Mouse (Mus musculus) CD8-positive naive resting alpha-beta T cell, adult 2 months (primary cell): Measurements from ENCODE around the gene Zfp811.
A peak's percentile ranks its signal among the peaks of the same experiment; 100 is the strongest.
"Not testable (repeated sequence)": the region's sequence is repeated elsewhere in the genome, so short reads cannot be mapped to it uniquely, and the experiment has no call there.

ENCODE experiments used
- DNase-seq, 2 experiments: peaks; one replicate each; pipeline ENCODE4 v3.0.0; 2022; ENCODE audit warnings: low read depth in 2 of 2, low spot score in 2 of 2

Zfp811 gene

GRCm38 (mm10) chr17:32809544-32810374 is at the start of gene Zfp811:
Zfp811 (minus strand) TSS chr17:32809931.
- no peak for DNase-seq

DNA sequence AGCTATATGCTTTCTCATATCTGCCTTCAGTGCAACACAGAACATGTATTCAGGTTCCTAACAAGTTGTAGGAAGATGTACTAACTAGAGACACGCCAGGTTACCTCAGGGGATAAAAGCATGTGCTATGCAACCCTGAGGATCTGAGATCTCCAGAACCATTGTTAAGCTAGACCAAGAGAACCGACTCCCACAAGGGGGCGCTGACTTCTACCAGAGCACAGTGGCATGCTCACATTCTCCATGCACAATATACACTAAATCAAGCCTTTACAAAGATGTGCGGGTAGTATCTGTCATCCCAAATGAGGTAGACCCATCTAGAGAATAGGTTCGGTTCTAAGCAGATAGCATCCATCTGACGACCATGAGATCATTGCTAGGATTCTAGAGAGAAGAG is 47.0 kb upstream of the Zfp811 start:
- not testable (repeated sequence) for DNase-seq

DNA sequence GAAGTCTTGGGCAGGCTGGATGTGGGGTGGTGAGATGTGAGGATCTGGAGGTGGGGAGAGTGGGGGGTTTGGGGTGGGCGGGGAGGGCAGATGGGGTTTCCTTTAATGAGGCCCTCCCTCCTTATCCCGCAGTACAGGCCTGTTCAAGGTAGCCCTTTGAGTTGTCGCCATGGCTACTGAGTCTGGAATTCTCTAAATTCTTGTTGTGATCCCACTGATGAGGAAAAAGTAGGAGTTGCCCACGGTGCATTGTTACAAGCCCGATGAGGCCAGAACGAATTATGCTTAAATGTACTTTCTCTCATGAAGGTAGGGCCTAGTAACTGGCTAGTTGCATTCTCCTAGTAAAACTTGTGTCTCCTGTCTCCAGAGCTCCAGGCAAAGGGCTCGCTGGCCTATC is 41.9 kb upstream of the Zfp811 start:
- no peak for DNase-seq

DNA sequence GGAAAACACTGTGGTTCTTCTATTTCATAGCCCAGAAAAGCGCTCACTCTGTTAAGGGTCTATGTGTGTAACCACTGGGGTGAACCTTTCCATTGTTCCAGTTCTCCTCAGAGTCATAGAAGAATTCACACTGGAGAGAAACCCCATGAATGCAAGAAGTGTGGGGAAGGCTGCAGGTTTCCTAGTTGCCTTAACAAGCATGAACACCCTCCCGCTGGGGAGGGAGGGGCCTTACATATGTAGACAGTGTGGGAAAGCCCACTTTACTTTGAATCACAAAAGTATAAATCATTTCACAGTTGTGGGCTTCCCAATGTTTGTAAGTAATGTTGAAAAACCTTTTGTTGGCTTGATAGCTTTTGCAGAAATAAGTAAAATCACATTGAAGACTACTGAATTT is 31.7 kb upstream of the Zfp811 start:
- DNase-seq: no peak

- no peak for DNase-seq
Observed at GRCm38 (mm10) chr17:32839083-32839802, 29.5 kb upstream of the Zfp811 start.

- no peak for DNase-seq
Observed at GRCm38 (mm10) chr17:32830418-32830782, 20.7 kb upstream of the Zfp811 start.

DNA sequence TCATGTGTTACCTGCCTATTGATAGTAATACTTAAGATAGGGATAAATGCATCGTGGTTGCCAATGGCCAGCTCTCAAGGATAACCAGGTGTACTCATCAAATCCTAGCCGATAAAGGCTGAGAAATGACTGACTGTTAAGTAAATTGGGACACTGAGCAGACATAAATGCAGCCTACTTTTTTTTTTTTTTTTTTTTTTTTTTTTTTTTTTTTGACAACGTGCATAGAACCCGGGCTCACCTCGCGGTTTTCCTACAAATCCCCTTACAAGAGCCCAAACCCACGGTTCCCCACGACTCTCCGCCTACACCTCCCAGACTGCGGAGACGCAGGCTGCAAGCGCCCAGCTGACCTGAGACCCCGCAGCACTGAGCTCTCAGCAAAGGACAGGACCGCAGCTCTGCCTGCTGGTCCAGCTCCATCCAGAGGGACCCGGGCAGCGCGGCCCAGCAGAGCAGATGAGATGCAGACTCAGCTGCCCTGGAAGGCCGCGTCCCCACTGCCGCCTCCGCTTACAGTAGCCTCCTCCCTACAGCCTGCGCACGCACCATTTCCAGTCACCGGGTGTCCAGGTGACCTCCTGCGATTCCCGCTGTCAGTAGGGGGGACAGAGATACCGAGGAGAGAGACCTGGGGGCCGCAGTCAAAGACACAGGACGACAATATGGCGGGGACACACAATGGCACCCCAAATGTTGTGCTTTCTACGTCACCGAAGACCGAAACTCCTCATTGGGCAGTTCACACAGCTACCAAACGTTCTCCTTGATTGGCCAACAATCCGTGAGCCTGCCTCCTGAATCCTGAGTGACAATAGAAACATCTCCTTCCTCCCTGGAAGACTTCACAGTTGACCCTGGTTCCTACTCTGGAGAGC is 20.0 kb upstream of the Zfp811 start, which contains the start of gene Zfp799:
Gene Zfp799 (minus strand): TSS at position 722 of the 878 bp plus-strand sequence.
- peak; percentile 54 to 64 for DNase-seq

DNA sequence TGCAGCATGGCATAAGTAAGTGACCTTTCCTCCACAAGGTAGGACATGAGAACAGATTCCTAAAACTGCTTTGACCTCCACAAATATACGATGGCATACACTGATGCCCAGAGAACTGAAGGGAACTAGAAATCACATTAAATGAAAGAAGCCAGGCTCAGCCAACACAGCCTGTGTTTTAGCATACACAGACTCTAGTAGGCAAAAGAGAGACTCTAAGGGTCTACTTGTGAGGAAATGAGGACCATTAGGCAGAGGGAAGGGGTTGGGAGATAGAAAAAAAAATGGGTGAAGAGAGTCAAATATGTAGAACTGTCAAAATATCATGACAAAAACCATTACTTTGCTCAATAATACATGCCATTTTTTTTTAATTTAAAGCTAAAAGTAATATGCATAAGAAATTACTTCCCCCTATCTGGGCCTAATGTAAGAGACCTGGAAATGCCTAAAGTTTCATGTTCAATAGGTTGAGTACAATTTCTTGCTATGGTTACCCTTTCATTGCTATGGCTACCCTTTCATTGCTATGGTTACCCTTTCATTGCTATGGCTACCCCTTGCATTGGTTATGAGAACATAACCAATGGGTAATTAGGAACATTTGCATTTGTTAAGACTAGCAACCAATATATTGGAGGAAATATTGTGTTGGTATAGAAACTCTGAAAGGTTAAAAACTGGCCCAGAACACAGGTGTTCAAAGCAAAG is 6.5 kb upstream of the Zfp811 start:
- DNase-seq: no peak

DNA sequence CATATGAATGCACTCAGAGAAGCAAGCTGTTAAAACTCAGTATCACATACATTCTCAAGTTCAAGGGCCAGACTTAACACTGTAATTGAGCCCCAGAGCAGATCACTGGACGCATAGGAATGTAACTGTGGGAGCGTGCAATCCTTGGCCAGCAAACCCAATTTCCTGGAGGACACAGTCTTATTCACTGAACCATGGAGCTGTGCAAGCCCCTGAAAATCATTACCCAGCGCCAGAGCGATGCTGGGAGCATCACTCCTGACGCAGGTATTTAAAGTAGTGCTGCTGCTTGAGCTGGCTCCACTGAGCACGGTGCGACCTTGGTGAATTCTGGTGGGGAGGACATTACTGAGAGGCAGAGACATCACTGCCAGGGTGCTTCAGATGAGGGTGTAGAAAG is 4.4 kb upstream of the Zfp811 start:
- DNase-seq: no peak

DNA sequence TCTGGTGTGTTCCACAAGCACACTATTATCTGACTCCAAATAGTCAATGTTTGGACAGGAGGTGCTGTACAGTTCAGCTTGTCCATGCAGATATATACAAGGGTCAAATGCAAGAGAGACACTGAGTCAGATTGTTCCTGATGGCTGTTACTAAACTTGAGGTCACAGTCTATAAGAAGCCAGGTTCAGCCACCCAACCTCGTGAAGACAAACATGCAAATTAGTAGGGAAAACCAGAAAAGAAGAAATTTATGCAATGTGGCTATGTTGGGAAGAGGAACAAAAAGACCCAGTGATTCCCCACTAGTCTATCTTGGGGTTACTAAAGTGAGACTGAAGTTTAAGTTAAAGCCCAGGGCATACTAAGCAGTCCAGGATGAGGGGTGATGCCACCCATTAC is 917 bp upstream of the Zfp811 start:
- no peak for DNase-seq

DNA sequence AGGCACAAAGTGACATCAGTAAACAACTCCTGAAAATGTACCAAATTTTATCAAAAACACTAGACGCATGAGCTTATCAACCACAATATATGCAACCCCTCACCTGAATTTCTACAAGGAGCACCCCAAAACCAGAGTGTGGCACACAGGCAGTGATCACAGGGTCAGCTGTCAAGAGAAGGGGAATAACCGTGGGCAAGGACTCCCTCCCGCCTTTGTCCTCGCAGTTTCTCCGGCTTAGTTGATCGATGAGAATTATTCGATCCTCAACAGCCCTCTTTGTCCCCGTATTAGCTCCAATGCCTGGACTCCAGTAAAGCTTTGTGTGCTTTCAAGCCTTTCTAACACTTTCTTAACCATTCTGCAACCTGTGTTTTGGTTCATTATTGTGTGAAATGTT is 810 bp downstream of the Zfp811 start:
- DNase-seq: no peak

- DNase-seq: no peak
Observed at GRCm38 (mm10) chr17:32789244-32789643, 20.5 kb downstream of the Zfp811 start.

GRCm38 (mm10) chr17:32788576-32788975 is 21.2 kb downstream of the Zfp811 start:
- no peak for DNase-seq

- DNase-seq: peak; percentile 73 to 84
Observed at GRCm38 (mm10) chr17:32788094-32788559, 21.6 kb downstream of the Zfp811 start, which contains the start of gene Zfp871. Zfp871 (minus strand) TSS chr17:32788287.

DNA sequence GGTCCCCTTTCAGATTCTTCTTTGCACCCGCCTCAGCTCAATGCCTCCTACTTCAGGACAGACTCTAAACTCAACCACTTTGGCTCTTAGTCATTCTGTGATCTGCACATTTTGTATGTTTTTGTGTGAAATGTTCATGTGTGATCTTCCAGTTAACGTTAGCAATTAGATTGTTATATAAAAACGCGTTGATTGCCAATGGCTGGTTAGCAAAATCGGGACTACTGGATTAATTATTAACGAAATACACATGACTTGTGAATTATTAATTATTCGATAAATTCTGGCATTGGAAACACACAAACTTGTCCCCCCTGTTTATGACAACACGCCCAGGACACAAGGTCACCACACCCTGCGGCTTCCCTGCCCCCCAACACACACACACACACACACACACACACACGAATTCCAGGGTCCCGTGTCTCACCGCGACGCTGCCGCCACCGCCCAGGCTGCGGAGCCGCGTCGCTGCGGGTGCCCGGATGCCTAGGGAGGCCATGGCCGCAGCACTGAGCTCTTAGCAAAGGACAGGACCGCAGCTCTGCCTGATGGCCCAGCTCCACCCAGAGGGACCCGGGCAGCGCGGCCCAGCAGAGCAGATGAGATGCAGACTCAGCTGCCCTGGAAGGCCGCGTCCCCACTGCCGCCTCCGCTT is 22.2 kb downstream of the Zfp811 start:
- DNase-seq: peak in 1 of 2 experiments; percentile 35

DNA sequence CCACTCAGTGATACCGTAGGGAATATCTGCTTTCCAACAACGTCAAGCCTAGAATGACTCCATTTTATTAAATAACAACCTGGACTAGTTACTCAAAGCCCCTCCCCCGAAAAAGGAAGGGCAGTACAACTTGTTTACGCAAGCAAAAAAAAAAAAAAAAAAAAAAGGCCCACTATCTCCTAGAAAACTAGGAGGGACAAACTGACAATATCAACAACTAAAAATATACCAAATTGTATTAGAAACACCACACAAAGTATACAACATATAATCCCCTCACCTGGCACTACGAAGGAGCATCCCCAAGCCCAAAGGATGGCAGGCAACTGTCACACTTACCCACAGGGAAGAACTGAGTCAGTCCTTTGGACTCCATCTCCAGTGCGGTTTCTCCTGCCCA is 22.8 kb downstream of the Zfp811 start:
- no peak for DNase-seq

- DNase-seq: no peak
Observed at GRCm38 (mm10) chr17:32785656-32786055, 24.1 kb downstream of the Zfp811 start.

DNA sequence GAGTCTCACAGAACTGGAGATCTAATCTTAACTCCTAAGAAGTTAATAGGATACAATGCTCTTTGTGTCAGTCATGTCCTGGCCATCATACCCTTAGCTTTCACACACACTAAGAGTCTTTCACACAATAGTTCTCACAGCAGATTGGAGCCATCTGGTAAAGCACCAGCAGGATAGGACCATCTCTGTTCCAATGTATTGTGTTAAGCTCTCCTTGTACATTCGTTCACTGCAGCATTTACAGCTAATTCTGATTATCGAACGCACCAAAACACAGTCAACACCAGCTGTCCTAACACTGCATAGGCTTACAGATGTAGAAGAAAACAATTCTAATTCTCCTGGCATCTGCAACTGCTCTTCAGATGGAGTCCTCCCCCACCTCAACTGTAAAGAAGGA is 32.2 kb downstream of the Zfp811 start:
- no peak for DNase-seq

GRCm38 (mm10) chr17:32771213-32771612 is 38.5 kb downstream of the Zfp811 start:
- no peak for DNase-seq

GRCm38 (mm10) chr17:32766422-32766821 is 43.3 kb downstream of the Zfp811 start:
- no peak for DNase-seq
